Mouse (Mus musculus) ES-E14 (cell line): ENCODE measurements around the gene Dock2. TPM values are rescaled to one million over a fixed set of nuclear protein-coding genes. Genes with fewer than 3 reads are reported as not detected.
A peak's percentile ranks its signal among the peaks of the same experiment; 100 is the strongest.
"Not testable (repeated sequence)": the region's sequence is repeated elsewhere in the genome, so short reads cannot be mapped to it uniquely, and the experiment has no call there.

ENCODE experiments used
- DNase-seq: peaks from one replicate; pipeline ENCODE4 v3.0.0-alpha.2; 2013; ENCODE audit warnings: low read depth, low spot score
- H3K27ac ChIP-seq: 2 replicates; pipeline ENCODE4 v1.5.1; 2012; ENCODE audit warnings: low read depth, mild to moderate bottlenecking, low read length, moderate library complexity, mixed read lengths; ENCODE audit not compliant: poor library complexity, insufficient read depth, severe bottlenecking
- H3K36me3 ChIP-seq: 2 replicates; pipeline ENCODE4 v1.6.1; 2012; ENCODE audit warnings: mild to moderate bottlenecking, low read length, moderate library complexity, mixed read lengths; ENCODE audit not compliant: control insufficient read depth, poor library complexity, insufficient read depth, severe bottlenecking
- H3K4me1 ChIP-seq, 2 experiments: fragments of 150-350 bp in 1 of 2; sonication (generic) in 1 of 2; 2 replicates each; pipeline ENCODE4 v1.6.1; 2012; ENCODE audit warnings: low read length in 2 of 2, mild to moderate bottlenecking in 1 of 2, mixed read lengths in 1 of 2; ENCODE audit not compliant: control insufficient read depth in 2 of 2, insufficient read depth in 2 of 2, poor library complexity in 1 of 2
- H3K4me3 ChIP-seq, 2 experiments: fragments of 150-350 bp in 1 of 2; sonication (generic) in 1 of 2; 2 replicates each; pipeline ENCODE4 v1.5.1; 2012; ENCODE audit warnings: low read length in 2 of 2, low read depth in 1 of 2, mild to moderate bottlenecking in 1 of 2, mixed read lengths in 1 of 2; ENCODE audit not compliant: insufficient read depth in 1 of 2, poor library complexity in 1 of 2, severe bottlenecking in 1 of 2
- H3K9ac ChIP-seq: 2 replicates; pipeline ENCODE4 v1.6.1; 2012; ENCODE audit warnings: low read depth, mild to moderate bottlenecking, low read length, mixed read lengths; ENCODE audit not compliant: poor library complexity, insufficient read depth, severe bottlenecking
- H3K9me3 ChIP-seq: fragments of 150-350 bp; sonication (generic); 2 replicates; pipeline ENCODE4 v1.6.1; 2012; ENCODE audit warnings: low read depth, mild to moderate bottlenecking, low read length; ENCODE audit not compliant: control insufficient read depth, insufficient read depth
- CHD2 ChIP-seq: IDR thresholded peaks from 2 replicates; pipeline ENCODE4 v1.6.1; 2014; ENCODE audit warnings: mild to moderate bottlenecking, low read depth, low read length, inconsistent platforms
- HCFC1 ChIP-seq: IDR thresholded peaks from 2 replicates; pipeline ENCODE4 v1.6.1; 2012; ENCODE audit warnings: low read length, inconsistent platforms, borderline replicate concordance; ENCODE audit not compliant: insufficient read depth
- MAFK ChIP-seq: IDR thresholded peaks from 2 replicates; pipeline ENCODE4 v1.6.1; 2014; ENCODE audit warnings: mild to moderate bottlenecking, low read depth, low read length, inconsistent platforms; ENCODE audit not compliant: insufficient read depth
- ZC3H11A ChIP-seq: IDR thresholded peaks from 2 replicates; pipeline ENCODE4 v1.6.1; 2012; ENCODE audit warnings: low read depth, mild to moderate bottlenecking, inconsistent platforms, low read length, borderline replicate concordance
- ZNF384 ChIP-seq: IDR thresholded peaks from 2 replicates; pipeline ENCODE4 v1.6.1; 2012; ENCODE audit warnings: low read depth, low read length, inconsistent platforms
- in situ Hi-C, 2 experiments: fragments of 600-800 bp; cut with MboI; formaldehyde crosslinking; loops; one replicate each; pipeline ENCODE4 v1.15.1; 2025; ENCODE audit warnings: low sequenced_read_pairs in 2 of 2, inconsistent platforms in 1 of 2; ENCODE audit not compliant: unreplicated experiment in 2 of 2
- total RNA-seq: library from RNA; depleted of rRNA; stranded (reverse); fragments of 300-350 nt; gene quantifications from 2 replicates; pipeline ENCODE4 v1.2.3, GENCODE M21; 2012

The Dock2 gene
- total RNA-seq, 1 experiment = 1.7 TPM

DNA sequence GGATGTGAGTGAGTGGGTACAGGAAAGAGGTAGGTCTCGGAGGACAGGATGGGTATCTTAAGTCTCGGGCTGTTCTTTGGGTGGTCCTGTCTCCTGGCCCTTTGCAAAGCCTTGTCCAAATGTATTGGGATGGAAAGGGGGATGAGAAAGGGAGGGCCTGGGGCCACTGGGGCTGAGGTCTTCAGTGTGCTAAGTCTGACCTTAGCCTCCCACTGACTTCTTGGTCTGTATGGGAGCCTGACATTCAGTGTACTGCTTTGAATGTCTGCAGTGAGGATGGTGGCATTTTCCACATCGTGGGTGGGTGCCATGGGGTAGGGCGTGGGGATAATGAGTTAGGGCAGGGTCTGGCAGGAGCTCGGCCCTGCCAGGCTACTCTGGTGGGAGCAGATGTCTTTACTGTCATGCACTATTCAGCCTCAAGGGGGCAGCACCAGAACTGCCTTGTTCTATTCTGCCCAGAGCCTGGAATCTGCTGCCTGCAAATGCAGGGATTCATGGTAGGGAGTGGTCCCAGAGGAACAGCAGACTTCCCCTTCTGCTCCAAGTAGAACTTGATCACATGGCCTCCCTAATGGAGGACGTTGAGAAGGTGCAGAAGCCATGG lies 554.8 kb downstream of the Dock2 start:
- peak overlapping the region in 1 of 2 experiments; percentile 38; a peak in 1 of 4 replicates for H3K4me3 ChIP-seq
- no peak for TF ChIP-seq ZNF384
- no peak for TF ChIP-seq CHD2
- peak; percentile 45; the same call in 1 of the 2 replicates for TF ChIP-seq ZC3H11A
- TF ChIP-seq MAFK = no peak
- DNase-seq = peak; percentile 85
- no peaks in the 10 kb centered on the region for H3K36me3 ChIP-seq
- H3K27ac ChIP-seq = no peak overlapping the region
- H3K9me3 ChIP-seq = no peaks in the 10 kb centered on the region
- H3K4me1 ChIP-seq = peaks cover 2 to 7% of the 10 kb centered on the region in 2 experiments; a peak in 1 of 4 replicates
- in situ Hi-C loops = no loop called here
- H3K9ac ChIP-seq = no peak overlapping the region

DNA sequence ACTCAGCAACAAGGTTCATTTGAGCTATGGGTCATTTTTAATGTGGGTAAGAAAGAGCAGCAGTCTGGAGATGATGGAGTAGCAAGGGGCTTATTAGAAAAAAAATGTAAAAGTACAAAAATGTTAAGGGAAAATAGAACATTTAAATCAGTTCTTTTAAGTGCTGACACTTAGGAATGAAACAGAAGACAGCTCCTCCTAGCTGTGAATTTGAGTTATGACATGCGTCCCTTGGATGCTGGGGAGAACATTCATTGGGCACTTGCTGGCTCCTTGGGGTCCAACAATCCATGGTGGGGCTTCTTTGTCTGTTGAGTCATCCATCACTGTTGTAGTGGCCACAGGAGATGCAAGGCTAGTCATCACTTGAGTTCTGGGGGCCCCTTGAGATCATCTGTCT lies 556.5 kb downstream of the Dock2 start:
- Histone ChIP-seq H3K9ac (no peak overlapping the region), H3K4me1 (peaks cover 2 to 7% of the 10 kb centered on the region in 2 experiments; a peak in 1 of 4 replicates), H3K27ac (no peak overlapping the region), H3K9me3 (no peaks in the 10 kb centered on the region), H3K4me3 (no peak overlapping the region), H3K36me3 (no peaks in the 10 kb centered on the region)
- no peak for DNase-seq
- TF ChIP-seq MAFK = peak; percentile 27; the same call in 1 of the 2 replicates
- no peak for TF ChIP-seq HCFC1
- in situ Hi-C loops = no loop called here

DNA sequence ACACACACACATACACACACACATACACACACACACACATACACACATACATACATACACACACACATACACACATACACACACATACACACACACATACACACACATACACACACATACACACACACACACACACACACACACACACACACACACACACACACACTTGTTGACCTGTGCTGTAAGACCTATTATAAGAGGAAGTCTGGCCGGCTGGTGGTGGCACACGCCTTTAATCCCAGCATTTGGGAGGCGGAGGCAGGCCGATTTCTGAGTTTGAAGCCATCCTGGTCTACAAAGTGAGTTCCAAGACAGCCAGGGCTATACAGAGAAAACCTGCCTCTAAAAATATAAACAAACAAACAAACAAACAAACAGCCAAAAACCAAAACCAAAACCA lies 563.1 kb downstream of the Dock2 start:
- in situ Hi-C loops, H3K9ac ChIP-seq, DNase-seq, H3K9me3 ChIP-seq, H3K27ac ChIP-seq, H3K4me1 ChIP-seq, H3K36me3 ChIP-seq, H3K4me3 ChIP-seq: not testable (repeated sequence)

DNA sequence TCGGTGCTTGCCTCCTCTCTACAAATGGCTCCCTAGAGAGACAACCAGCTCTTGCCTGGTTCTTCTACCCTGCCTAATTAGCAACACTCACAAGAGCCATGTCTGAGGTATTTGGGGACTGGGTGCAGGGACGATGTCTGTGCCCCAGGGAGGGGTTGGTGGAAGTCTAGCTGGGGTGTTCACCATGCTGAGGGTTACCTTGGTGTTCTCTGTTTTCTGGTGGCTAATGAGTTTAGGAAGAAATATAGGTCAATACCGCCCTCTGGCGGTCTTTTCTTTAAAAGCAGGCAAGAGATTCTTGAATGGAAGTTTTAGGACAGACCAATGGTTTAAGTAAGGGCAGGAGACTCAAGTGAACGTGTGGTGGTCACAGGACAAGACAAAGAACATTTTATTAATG lies 570.8 kb downstream of the Dock2 start:
- in situ Hi-C loops = loop anchor here in 1 of 2 experiments (10.0 kb wide), 1 partner anchor 88 kb away; no protein-coding TSS in a partner anchor
- H3K27ac ChIP-seq = no peak overlapping the region
- H3K4me1 ChIP-seq = no peaks in the 10 kb centered on the region
- peak; percentile 71 for DNase-seq
- no peak overlapping the region for H3K9ac ChIP-seq
- no peaks in the 10 kb centered on the region for H3K36me3 ChIP-seq
- H3K4me3 ChIP-seq = no peak overlapping the region
- TF ChIP-seq ZNF384 = no peak
- TF ChIP-seq ZC3H11A = peak; percentile 86
- H3K9me3 ChIP-seq = no peaks in the 10 kb centered on the region

DNA sequence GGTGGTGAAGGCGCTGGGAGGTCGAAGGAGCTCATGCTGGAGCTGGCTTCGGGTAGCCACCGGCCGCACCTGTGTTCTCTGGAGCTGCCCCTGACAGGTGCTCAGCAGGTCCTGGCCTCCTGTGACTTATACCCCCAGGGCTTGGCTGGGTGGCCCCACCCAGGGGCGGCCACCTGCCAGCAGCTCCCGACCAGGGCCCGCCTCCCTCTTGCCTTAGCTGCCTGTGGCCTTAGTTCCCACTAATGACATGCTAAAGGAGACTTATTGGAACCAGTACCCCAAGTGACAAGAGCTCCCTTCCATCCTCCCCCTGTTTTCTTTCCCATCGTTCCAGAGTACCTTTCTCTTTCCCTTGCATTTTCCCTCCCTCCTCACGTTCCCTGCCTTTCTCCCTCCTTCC lies 575.7 kb downstream of the Dock2 start, which contains the start of gene Foxi1:
Gene Foxi1, minus strand, starts transcription at position 101 of the 400 bp plus-strand sequence.
- TF ChIP-seq ZC3H11A = no peak
- TF ChIP-seq MAFK = no peak
- no peak for TF ChIP-seq ZNF384
- TF ChIP-seq CHD2 = no peak
- TF ChIP-seq HCFC1 = no peak
- H3K4me3 ChIP-seq = no peak within 1 kb of the TSS
- in situ Hi-C loops = no loop called here

More for the DNA sequence above, 575.7 kb downstream of the Dock2 start, which contains the start of gene Foxi1:
- DNase-seq = no peak
- Histone ChIP-seq H3K36me3 (no peaks in the 10 kb centered on the region), H3K9ac (no peak within 1 kb of the TSS), H3K9me3 (no peaks in the 10 kb centered on the region), H3K27ac (no peak within 1 kb of the TSS), H3K4me1 (peaks cover 0 to 5% of the 10 kb centered on the region in 2 experiments; a peak in 2 of 4 replicates)
